Mouse (Mus musculus): ENCODE measurements at regions not wholly inside any gene's neighbourhood (a gene's known extent, or its start where the extent isn't known, plus 50 kb on each side); places are given as distances from the start of the nearest gene placed in this dataset.
"Not testable (repeated sequence)": the region's sequence is repeated elsewhere in the genome, so short reads cannot be mapped to it uniquely, and the experiment has no call there.

- no peak for DNase-seq (ENCODE audit: low spot score in 2 of 2)
Measured at GRCm38 (mm10) chr15:59733031-59733810, 283.2 kb downstream of the 4933412E24Rik start.

GRCm38 (mm10) chr15:59731129-59731528 lies 285.3 kb downstream of the 4933412E24Rik start:
- no peak for DNase-seq (ENCODE audit: low spot score in 2 of 2)

GRCm38 (mm10) chr15:59728817-59729560 lies 287.4 kb downstream of the 4933412E24Rik start:
- no peak for DNase-seq (ENCODE audit: low spot score in 2 of 2)

- peak in 1 of 2 experiments; percentile 13 for DNase-seq (ENCODE audit: low spot score in 2 of 2)
Measured at GRCm38 (mm10) chr15:59728131-59728601, 288.2 kb downstream of the 4933412E24Rik start.

GRCm38 (mm10) chr15:59725881-59726280 lies 290.5 kb downstream of the 4933412E24Rik start:
- no peak for DNase-seq (ENCODE audit: low spot score in 2 of 2)

DNA sequence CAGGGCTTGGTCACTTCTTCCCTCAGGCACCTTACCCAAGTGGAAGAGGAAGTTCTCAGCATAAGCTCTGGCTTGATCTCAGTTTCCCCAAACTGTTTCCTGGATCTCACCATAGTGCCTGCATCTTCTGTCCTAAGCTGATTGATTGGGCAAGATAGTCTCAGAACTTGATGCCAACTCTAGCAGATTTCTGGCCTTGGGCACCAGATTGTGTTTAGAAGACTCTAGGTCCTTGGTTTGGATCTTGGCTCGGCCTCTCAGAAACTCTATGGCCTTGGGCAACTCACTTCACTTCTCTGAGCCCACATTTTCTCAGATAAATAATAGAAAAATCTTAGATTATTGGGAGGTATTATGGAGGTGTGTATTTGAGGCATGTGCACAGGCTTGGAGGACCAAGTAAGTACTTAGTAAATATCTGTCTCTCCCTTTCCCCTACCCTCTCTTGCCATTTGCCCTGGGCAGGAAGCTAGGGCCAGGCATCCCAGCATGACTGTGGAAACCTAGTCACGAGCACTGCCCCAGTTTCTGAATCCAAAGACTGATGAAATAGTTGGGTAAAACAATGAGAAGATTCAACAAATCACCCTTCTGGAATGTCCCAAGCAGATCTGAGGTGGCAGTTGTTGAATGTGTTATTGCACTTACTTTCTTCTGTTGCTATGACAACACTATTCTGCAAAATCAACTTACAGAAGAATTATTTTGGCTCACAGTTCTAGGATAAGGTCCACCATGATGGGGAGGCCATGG lies 293.6 kb downstream of the 4933412E24Rik start:
- no peak for DNase-seq (ENCODE audit: low spot score in 2 of 2)

GRCm38 (mm10) chr15:59721420-59721819 lies 295.0 kb downstream of the 4933412E24Rik start:
- no peak for DNase-seq (ENCODE audit: low spot score in 2 of 2)

DNA sequence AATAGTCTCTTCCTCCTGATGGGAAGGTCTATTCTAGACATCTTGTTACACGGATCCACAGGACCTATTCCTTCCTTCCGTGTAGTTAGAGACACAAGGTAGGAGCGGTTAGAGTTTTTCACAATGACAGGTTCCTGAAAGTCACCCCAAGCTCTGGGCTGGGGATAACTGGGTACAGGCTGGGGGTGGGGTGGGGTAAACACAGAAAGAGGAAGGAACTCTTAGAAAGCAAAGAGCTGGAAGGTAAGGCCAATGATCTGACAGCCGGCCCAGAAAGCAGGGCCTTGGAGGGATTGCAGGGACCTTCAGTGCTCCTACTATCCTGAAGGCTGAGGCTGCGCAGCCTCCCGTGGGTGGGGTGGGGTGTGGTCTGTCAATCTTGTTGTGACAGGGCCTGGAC lies 295.4 kb downstream of the 4933412E24Rik start:
- no peak for DNase-seq (ENCODE audit: low spot score in 2 of 2)

- no peak for DNase-seq (ENCODE audit: low spot score in 2 of 2)
Measured at GRCm38 (mm10) chr15:59720149-59720548, 296.3 kb downstream of the 4933412E24Rik start.

GRCm38 (mm10) chr15:59719383-59720128 lies 296.9 kb downstream of the 4933412E24Rik start:
- not testable (repeated sequence) for DNase-seq (ENCODE audit: low spot score in 2 of 2)

DNA sequence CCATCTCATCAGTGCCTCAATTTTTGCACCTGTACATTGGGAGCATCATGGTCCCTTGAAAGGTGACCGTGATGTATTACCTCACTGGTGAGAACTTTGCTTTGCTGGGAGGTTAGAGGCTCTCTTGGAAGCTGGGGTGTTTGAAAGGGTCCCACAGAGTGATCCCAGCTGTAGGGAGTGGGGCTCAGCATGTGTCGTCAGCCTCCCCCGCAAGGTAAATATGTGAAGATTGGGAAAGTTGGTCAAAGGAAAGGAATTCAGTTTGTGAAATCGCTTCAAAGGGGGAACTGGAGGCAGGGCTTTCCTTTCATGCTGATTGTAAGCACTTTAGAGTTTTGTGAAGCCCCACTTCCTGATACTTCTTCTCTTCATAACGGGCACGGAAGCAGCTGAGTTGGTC lies 299.5 kb downstream of the 4933412E24Rik start:
- DNase-seq (ENCODE audit: low spot score in 2 of 2) = no peak

DNA sequence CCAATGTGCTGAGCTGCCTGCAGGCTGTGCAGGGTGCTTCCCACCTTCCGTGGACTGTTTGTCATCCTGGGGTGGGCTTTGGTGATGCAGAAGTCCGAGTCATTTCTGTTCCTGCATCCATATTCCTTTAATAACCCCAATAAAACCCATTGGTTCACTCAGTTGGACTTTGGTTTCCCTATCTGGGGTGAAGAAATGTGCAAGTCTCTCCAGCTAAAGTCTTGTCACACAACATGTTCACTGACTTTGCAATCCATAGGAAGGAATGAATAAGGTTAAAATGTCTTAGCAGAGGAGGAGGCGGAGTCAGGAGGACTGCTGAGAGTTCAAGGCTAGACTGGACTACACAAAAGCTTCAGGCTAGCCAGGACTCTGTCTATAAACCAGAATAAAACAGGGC lies 300.5 kb downstream of the 4933412E24Rik start:
- DNase-seq (ENCODE audit: low spot score in 2 of 2) = no peak

GRCm38 (mm10) chr15:59713965-59714739 lies 302.3 kb downstream of the 4933412E24Rik start:
- no peak for DNase-seq (ENCODE audit: low spot score in 2 of 2)

DNA sequence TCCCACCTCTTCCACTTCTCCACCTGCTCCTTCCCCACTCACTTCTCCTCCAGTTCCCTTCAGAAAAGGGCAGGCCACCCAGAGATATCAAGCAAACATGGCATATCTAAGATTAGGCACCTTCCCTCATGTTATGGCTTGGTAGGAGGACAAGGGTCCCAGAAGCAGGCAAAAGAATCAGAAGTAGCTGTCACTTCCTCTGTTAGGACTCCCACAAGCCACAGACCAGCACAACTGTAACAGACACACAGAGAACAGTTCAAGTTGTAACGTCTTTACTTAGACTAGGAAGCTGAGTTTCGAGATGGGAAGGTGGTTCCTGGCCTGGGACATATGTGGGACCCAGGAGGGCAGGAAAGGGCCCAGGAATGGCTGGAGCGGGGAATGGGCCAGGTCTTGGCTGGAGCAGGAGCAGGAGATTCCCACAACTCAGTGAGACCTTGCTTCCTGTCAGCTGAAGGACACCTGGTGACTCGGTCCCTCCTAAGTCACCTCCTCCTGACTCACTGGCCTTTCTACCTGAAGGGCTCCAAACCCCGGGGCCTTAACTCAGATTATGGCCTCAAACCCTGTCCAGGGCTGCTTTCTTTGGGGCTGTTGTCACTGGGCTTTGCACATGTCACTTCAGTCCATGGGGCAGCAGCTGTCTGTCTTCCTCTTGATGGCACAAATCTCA lies 304.2 kb downstream of the 4933412E24Rik start:
- no peak for DNase-seq (ENCODE audit: low spot score in 2 of 2)

DNA sequence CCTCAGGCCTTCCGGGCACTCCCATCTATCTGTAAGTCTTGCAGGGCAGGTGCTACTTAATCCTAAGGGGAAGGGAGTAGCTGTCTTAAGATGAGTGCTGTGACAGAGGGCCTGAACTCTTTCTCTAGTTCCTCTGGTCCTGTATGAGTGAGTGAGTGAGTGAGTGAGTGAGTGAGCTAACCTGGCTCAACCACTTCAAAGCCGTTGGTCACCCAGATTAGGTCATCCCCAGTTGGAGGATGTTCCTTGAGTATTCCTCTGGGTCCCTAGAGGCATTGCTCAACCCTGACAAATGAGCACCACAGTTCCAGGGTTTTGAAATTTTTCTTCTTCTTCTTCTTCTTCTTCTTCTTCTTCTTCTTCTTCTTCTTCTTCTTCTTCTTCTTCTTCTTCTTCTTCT lies 306.5 kb downstream of the 4933412E24Rik start:
- DNase-seq (ENCODE audit: low spot score in 2 of 2) = no peak

DNA sequence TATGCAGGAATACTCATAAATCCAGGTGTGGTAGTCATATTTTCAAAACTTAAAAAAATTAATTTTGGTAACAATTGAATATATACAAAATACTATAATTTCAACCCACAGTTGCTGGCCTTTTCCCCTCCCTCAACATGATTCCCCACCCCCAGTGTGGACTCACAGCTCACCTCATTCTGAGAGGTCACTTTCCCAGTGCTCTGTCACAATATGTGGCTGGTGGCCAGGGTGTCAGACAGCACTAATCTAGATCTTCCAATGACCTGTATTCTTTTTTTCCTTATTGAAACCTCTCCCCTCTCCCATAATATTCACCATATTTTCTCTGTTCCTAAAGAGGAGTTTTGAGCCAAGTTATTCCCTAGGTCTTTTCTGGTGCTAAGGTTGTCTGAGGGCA lies 308.0 kb downstream of the 4933412E24Rik start:
- DNase-seq (ENCODE audit: low spot score in 2 of 2) = no peak

DNA sequence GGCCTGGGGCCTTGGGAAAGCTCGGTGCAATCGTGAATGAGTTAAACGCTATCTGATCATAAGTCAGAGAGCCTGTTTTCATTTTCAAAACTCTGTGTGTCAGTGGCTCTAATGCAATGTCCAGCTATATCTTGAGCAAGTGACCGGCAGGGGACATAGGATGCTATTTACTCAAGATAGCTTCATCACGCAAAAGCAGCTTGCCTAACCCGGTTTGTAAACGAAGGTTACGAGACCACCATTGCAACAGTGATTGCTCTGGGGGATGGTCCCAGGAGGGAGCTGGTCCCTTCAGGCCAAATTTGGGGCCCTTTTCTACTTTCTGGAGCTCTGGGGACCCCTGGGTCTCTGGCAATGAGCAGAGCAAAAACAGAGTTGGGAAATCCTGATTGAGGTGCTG lies 309.3 kb downstream of the 4933412E24Rik start:
- no peak for DNase-seq (ENCODE audit: low spot score in 2 of 2)
